Mouse (Mus musculus) cerebellum, adult 11 months (tissue): ENCODE measurements around the gene Fat2.

Source experiments
- DNase-seq: peaks from one replicate; pipeline ENCODE4 v3.0.0; 2022

Gene Fat2

DNA sequence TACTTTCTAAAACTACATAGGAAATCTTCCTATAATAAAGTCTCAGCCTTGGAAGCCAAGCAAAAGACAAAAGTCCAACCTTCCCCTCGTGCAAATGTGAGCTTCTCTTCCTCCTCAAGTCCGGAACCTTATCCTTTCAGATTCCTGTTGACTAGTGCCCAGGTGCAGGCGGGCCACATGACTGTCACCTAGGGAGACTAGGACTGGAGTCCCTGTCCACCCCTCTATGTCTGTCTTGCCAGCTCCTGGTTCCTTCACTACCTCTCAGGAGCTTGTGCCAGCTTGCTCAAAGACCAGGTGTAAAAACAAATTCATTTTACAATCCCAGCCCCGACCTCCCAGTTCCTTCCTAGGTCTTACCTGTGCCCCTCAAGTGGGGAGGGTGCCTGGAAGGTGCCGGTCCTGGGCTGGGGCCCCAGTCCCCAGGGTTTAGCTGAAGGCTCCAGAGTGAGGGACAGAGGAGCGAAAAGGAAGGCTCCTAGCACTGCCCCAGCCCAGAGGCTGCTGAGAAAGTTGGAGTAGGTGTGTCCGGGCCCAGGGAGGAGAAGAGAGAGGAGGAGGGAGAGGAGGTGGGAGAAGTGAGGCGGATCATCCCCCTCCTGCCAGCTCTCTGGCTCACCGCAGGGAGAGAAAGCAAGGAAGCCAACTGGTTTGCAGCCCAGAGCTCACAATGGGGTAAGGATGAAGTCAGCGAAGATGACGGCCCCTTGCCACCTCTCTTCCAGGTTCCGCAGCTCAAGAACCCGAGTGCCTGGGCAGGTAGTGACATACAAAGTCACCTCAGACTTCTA lies at the start of gene Fat2:
Gene Fat2, minus strand, starts transcription at position 464 of the 791 bp plus-strand sequence.
- peak; percentile 92 for DNase-seq

- DNase-seq: no peak
These were observed 47.2 kb upstream of the Fat2 start for GRCm38 (mm10) chr11:55383463-55384045.

DNA sequence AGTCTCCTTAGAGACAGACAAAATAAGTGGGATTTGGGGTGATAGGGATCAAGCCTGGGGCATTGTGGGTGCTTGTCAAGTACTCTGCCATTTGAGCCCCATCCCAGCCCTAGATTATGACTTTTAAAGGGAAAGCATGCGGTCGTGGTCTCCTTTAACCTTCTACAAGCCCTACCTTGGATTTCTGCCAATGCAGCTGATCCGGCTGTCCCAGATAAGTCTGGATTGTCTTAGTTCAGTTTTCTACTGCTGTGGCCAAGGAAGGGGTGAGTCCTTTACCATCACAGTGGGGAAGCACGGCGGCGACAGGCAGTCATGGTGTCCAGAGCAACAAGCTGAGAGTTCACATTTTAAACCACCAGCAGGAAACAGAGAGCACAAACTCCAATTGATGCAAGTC lies 44.5 kb upstream of the Fat2 start:
- DNase-seq: no peak

GRCm38 (mm10) chr11:55378371-55378770 lies 42.0 kb upstream of the Fat2 start:
- DNase-seq: no peak

DNA sequence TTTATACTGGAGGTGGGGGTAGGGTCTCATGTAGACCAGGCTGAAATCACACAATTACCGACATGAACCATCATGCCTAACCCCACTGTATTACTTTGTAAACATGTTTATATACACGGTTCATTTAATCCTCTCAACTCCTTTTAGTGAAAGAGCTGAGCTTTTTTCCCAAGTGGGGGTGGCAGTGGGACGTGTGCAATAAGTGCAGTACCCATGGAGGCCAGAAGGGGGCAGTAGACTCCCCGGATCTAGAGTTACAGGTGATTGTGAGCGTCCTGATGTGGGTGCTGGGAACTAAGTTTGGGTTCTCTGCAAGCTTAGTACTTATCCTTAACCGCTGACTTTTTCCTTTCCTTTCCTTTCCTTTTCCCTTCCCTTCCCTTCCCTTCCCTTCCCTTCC lies 37.5 kb upstream of the Fat2 start:
- DNase-seq: no peak

- DNase-seq: no peak
These were observed 37.0 kb upstream of the Fat2 start for GRCm38 (mm10) chr11:55373373-55373772.

- no peak for DNase-seq
These were observed 35.6 kb upstream of the Fat2 start for GRCm38 (mm10) chr11:55372001-55372400.

- DNase-seq: no peak
These were observed 32.7 kb upstream of the Fat2 start for GRCm38 (mm10) chr11:55369093-55369471.

- no peak for DNase-seq
These were observed 32.2 kb upstream of the Fat2 start for GRCm38 (mm10) chr11:55368388-55369092.

DNA sequence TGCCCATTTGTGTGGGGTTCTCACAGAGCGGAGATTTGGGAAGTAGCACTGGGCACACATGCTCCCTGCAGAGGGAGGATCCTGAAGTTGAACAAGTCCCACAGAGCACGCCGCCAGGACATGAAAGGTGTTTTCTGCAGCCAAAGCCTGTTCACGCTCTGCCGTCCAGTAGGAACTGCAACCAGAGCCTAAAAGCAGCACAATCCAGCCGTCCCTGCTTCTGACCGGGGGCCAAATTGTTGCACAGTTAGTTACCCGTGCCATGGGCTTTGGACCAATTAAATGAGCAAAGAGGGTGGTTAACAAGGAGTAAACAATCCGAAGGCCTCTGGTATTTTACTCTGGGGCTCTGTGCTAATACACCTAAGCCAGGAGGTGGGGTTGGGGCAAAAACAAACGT lies 31.4 kb upstream of the Fat2 start:
- DNase-seq: no peak

DNA sequence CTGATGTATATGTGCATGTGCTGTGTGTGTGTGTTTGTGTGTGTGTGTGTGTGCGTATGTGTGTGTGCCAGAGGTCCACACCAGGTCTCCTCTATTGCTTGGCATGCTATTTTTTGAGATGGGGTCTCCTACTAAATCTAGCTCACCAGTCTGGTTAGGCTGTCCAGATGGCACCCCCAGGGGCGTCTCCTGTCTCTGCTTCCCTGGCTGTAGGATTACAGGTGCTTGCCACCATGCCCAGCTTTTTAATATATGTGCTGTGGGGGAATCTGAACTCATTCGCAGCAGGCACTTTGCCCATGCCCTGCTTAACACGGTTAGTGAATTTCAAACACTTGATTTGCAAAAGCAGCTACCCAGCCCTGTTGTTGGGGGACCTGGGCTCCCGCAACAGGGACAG lies 29.5 kb upstream of the Fat2 start:
- DNase-seq: no peak

- DNase-seq: no peak
These were observed 28.9 kb upstream of the Fat2 start for GRCm38 (mm10) chr11:55365242-55365641.

DNA sequence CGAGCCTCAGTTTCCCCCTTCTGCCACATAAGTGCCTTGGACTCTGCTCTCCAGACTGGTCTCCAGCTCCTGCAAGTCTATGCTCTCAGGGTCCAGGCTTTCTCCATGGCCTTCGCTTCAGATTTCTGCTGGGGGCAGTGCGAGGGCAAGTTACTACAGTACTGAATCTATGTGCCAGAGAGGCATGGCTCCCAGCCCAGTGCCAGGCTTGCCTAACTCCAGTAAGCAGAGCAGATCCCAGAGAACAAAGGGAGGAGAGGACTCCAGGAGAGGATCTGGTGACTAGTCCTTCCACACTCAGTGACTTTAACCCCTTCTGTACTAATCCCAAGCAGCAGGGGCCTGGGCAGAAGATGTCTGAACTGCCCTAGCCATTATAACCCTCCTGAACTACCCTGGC lies 28.3 kb upstream of the Fat2 start:
- peak; percentile 54 for DNase-seq

DNA sequence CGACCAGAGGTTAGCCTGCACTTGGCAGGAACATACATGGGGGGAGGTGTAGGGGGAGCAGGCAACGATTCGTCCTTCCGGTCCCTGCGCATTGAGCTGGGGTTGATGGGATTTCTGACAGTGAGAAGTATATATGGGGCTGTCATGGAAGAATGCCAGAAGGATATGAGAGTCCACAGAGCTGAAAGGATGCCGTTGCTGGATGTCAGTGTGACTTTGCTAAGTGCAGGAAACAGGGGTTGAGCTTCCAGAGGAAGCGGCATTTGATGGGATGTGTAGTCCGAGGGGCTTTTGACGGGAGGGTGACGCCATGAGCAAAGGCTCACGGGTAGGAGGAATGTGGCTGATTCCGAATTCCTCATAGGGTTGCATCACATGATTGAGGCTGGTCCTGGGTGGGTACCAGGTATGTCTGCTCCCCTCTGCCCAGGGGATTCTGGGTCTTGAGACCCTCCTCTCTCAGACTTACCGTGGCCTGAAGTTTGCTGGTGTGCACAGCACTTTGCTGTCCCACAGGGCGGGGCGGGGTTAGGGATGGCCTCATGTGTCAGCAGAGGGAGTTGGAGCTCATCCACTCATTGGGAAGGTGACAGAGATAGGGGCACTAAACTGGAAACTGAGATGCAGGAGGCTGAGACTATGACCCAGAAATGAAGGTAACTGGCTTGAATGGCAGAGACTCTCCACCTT lies 21.9 kb upstream of the Fat2 start:
- DNase-seq: no peak

DNA sequence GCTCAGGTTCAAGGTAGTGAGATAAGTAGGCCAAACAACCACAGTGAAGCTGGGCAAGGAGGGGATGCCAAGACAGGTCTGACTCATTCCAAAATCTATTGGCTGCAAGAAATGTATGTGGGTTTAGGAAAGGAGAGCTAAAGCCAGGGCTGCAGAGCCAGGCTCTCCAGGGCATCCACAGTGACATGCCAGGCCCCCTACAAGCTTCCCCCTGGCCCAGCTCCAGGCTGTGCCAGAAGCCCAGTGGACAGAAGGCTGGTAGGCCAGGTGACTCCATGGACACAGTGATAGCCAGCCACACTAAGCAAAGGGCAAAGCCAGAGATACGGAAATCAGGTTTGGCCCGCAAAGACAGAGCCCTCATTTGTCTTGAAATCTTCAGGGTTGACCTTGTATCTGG lies 20.5 kb upstream of the Fat2 start:
- DNase-seq: peak; percentile 94

DNA sequence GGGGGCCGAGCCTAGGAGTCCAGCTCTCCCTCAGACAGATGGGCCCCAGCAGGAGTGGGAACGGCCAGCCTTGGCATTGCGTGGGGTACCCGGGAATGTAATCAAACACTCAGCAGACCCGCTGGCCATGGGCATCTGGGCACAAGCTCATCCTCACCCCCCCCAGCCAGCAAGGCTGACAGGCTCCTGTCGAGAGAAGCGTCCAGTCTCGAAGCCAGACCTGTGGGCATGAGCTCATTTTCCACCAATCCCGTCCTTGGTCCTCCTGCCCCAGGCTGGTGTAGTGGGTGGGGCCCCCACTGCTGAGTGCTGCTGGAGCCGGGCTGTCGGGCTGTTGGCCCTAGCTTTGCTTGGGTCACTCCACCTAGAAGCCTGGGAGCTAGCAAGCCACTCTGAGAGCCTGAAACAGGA lies 5.6 kb upstream of the Fat2 start:
- peak; percentile 99 for DNase-seq

DNA sequence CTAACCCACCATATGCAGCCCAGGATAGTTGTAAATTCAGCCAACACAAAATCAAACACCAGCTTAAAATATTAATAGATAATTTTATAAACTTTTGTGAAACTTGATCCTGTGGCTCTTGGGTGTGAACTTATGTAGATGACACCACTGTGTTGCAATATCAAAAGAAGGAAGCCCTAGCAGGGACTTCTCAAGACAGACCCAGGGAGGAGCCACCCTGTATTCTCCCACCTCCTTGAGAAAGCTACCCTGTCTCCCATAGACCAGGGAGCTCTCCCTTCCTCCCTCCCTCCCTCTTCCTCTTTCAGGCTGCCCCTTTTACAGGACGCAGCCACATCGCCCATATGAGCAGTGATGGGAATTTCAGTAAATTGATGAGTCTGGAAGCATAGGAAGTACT lies 4.4 kb upstream of the Fat2 start:
- no peak for DNase-seq

DNA sequence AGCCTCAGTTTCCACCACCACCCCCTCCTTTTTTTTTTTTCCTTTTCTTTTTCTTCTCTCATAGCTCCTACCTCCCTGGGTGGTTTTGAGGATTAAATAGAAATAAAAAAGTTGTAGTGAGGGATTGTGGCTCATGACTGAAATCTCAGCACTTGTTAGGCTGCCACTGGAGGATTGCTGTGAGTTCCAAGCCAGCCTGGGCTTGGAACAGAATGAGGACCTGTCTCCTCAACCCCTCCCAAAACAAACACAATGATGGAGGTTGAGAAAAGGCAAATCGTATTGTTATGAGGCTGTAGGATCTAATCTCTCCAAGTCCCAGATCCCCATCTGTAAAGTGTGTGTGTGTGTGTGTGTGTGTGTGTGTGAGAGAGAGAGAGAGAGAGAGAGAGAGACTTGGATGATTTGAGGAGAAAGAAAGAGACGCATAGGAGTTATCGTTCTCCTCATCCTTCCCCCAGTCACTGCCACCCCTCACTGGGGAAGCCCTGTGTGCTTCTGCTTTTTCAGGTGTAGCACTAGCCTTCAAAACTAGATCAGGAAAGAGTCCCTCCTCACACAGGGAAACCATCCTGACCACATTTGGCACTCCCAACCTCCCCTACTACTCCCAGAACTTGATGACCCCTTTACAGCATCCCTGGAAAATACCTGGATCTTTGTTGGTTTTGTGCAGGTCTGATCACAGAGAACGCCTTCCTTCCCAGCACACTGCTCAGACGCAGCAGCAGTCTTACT lies 837 bp upstream of the Fat2 start:
- DNase-seq: no peak

DNA sequence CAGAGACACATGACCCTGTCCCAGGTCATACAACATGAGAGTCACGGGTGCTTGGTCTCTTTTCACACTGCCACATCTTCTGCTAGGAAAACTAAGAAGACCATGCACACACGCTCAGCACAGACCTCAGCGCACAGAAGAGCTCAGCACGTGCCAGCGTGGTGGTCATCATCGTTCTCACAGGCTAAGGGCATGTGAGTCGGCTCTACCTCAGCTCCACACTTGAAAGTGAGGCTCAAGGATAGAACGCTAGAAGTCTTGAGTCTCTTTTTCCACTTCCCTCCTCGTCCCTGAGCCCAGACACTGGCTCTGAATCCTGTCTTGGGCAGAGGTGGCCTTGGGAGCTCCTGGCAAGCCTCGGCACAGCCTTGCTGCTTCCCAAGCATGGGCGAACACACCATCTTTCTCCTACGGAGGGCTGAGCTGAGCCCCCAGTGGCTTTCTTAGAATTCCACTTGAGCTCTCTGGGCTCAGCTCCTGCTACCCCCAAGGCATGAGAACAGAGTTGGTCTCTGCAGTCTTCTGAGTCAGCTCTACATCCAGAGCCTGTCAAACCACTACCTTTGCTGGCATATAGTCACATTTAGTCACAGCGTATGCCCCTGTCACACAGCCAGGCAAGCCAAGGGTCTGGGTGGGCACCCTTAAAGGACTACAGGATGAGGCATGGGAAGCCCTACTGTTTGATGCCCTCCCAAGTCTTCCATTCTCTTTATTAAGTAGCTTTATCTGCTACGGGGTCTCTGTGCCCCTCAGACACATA lies 869 bp downstream of the Fat2 start:
- DNase-seq: no peak

- no peak for DNase-seq
These were observed 1.8 kb downstream of the Fat2 start for GRCm38 (mm10) chr11:55334545-55334944.

GRCm38 (mm10) chr11:55334063-55334462 lies 2.3 kb downstream of the Fat2 start:
- DNase-seq: no peak
